Mouse (Mus musculus) heart, embryonic 16.5 days (tissue): ENCODE results near the gene Dlk1. TPM values are rescaled to one million over a fixed set of nuclear protein-coding genes. Genes with fewer than 3 reads are reported as not detected.

Source experiments
- ATAC-seq: fragments of 200-750 bp; cut with Nextera tagmentation; replicated peaks from 2 replicates; pipeline ENCODE4 v1.8.0; 2017; ENCODE audit warnings: moderate number of reproducible peaks; ENCODE audit not compliant: insufficient read depth, low FRiP score; ENCODE audit errors: extremely low read depth
- H3K27ac ChIP-seq: fragments of 300-500 bp; sonication (generic); 2 replicates; pipeline ENCODE4 v1.5.1; 2014; ENCODE audit warnings: mild to moderate bottlenecking, low read length, control low read depth, moderate library complexity
- H3K27me3 ChIP-seq: fragments of 300-500 bp; sonication (generic); 2 replicates; pipeline ENCODE4 v1.6.1; 2014; ENCODE audit warnings: low read length, mixed read lengths; ENCODE audit not compliant: control insufficient read depth, insufficient read depth
- H3K36me3 ChIP-seq: fragments of 300-500 bp; sonication (generic); 2 replicates; pipeline ENCODE4 v1.6.1; 2014; ENCODE audit not compliant: control insufficient read depth, insufficient read depth
- H3K4me1 ChIP-seq: fragments of 300-500 bp; sonication (generic); 2 replicates; pipeline ENCODE4 v1.6.1; 2014; ENCODE audit warnings: low read length, mixed read lengths; ENCODE audit not compliant: control insufficient read depth, insufficient read depth
- H3K4me2 ChIP-seq: fragments of 300-500 bp; sonication (generic); 2 replicates; pipeline ENCODE4 v1.6.1; 2014; ENCODE audit warnings: low read depth, mild to moderate bottlenecking, control low read depth, low read length
- H3K4me3 ChIP-seq: fragments of 300-500 bp; sonication (generic); 2 replicates; pipeline ENCODE4 v1.5.1; 2014; ENCODE audit warnings: mild to moderate bottlenecking, control low read depth, low read length
- H3K9ac ChIP-seq: fragments of 300-500 bp; sonication (generic); 2 replicates; pipeline ENCODE4 v1.6.1; 2014; ENCODE audit warnings: low read length, control low read depth
- H3K9me3 ChIP-seq: fragments of 300-500 bp; sonication (generic); replicated peaks from 2 replicates; pipeline ENCODE4 v1.6.1; 2016; ENCODE audit warnings: low read length; ENCODE audit not compliant: control insufficient read depth
- WGBS: fragments of 180-500 bp; shearing (Covaris S2); extraction: QIAGEN DNeasy Blood & Tissue Kit; methylation state at CpG from one replicate; pipeline ENCODE4 v1.1.7; 2014; 5-methylcytosine and 5-hydroxymethylcytosine counted together
- polyA plus RNA-seq: library from polyadenylated mRNA; unstranded; fragments of >200 nt; fragmentation: Nextera tagmentation; extraction: Ambion mirVana; gene quantifications from 2 replicates; pipeline ENCODE4 v1.2.1, GENCODE M21; 2015

Gene Dlk1
- polyA plus RNA-seq, 1 experiment from 2014 or later: 169 TPM

DNA sequence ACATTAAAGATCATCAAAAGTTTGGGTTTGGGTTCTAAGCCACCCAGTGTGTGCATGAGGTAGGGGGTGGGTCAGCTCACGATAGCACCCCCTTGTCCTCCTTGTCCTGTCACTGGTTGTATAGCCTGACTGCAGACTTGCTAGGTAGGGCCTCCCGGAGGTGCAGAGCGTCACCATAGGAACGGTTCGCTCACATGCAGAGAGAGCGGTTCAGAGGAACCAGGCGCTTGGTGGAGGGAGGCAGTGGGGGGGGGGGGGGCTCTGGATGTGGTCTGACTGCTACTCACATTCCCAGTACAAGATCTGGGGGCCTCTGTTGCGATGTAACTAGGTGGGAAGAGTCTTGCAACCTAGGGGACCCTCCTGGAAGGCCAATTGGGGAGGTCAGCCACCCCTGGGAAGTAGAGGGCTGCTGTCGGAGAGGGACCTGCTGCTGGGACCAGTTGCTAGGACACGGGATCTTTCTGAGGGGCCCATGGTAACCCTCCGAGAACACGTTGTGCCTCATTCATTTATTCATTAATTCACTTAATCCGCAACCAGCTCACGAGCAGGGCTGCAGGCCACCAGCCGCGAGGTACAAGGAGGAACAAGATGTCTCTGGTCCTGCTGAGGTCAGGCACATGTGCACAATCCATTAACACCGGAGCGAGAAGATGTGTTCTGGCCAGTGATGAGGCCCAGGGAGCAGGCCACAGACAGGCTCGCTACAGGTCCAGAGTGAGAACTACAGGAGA, 7.0 kb upstream of the Dlk1 start:
- H3K9me3 ChIP-seq: no peaks in the 10 kb centered on the region
- H3K4me1 ChIP-seq: peaks cover 24% of the 10 kb centered on the region
- peak overlapping the region; percentile 41 for H3K4me2 ChIP-seq
- H3K36me3 ChIP-seq: no peaks in the 10 kb centered on the region
- 20% methylated on average over 19 of the region's 19 CpGs for WGBS
- H3K27ac ChIP-seq: no peak overlapping the region
- H3K4me3 ChIP-seq: peak overlapping the region; percentile 7; the same call in 1 of the 2 replicates
- peaks cover 30% of the 10 kb centered on the region for H3K27me3 ChIP-seq
- no peak overlapping the region for H3K9ac ChIP-seq
- ATAC-seq: 0 out of 2 replicates have a peak, but pooled peaks have one; percentile 17

DNA sequence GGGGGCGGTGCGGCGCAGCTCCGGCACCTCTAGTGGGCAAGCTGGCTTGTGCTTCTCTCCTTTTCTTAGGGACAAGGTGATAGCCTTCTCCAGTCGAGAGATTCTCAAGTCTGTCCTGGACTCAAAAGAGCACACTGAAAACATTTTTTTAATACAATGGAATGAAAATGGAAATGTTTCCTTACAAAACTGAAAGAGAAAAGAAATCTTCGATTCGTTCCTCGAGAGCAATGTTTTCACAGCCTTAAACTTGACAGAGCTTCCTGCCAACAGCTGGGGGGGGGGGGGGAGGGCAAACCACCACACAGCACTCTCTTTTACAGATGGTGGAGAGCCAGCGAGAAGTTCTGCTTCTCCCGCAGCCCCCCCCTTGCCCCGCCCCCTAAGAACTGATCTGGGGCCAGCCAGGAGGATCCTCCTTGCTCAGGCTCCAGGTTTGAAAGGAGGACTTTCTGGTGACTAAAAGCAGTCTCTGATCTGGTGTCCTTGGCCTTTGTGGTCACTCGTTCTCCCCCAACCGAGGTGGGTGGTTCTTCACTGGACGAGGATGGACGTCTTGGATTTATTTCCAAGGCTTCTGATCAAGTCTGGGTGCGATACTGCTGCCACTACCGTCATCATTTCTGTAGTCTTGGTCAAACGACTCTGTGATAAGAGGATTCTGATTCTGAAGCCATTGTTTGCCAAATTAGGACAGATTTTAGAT, 6.2 kb upstream of the Dlk1 start:
- Histone ChIP-seq H3K9ac (no peak overlapping the region), H3K9me3 (no peaks in the 10 kb centered on the region), H3K4me2 (peak overlapping the region; percentile 41), H3K4me1 (peaks cover 23% of the 10 kb centered on the region), H3K36me3 (no peaks in the 10 kb centered on the region), H3K4me3 (peak overlapping the region; percentile 7; the same call in 1 of the 2 replicates), H3K27ac (no peak overlapping the region), H3K27me3 (peaks cover 36% of the 10 kb centered on the region)
- 12% methylated on average over 18 of the region's 18 CpGs for WGBS
- no peak for ATAC-seq

DNA sequence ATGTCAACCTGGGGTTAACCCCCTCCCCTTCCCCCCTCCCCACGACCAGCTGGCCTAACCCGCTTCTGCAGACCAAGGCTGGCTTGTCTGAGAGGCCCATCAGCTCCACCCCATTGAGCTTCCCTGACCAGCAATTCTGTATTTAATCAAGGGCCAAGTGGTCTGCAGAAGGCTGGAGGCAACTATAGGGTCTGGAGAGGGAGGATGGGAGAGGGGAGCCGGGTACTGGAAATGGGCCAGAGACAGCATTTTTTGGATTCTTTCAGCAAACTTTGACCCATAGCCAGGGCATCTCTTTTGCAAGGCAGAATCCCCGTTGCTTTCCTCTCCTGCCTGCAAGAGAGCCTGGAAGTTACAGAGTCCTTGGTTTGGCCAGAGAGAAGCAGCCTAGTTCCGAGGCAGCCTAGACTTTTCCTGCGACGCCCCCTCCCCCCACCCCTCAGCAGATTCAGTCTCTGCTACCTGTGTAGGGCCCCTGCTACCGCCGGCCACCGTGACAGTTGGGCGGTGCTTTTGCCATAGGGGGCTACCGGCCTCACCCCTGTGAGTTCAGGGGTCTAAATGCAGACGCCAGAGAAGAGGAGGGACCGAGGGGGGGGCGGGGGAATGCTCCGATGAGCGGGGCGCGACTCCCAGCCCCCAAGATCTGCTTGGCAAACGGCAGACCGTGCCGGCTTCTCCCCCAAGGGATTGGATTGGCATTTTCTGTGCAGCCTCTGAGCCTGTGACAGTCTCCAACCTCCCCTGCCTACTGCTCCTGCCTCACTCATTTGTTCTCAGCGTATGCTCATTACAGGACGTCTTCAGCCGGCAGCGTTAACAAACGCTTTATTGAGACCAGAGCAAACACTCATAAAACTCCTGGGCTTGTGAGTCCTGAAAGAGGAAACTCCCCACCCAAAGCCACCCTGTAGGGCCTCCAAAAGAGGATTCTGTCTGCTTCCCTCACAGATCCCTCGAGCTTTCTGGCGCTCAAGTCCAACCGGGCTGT, 2.9 kb upstream of the Dlk1 start:
- WGBS: 2% methylated on average over 24 of the region's 30 CpGs
- Histone ChIP-seq H3K4me3 (peak overlapping the region; percentile 46), H3K4me1 (peaks cover 22% of the 10 kb centered on the region), H3K4me2 (peak overlapping the region; percentile 83), H3K9ac (peak overlapping the region; percentile 58), H3K27ac (no peak overlapping the region), H3K27me3 (peaks cover 63% of the 10 kb centered on the region), H3K36me3 (no peaks in the 10 kb centered on the region), H3K9me3 (no peaks in the 10 kb centered on the region)
- no peak for ATAC-seq

GRCm38 (mm10) chr12:109453065-109453997, 708 bp downstream of the Dlk1 start:
- no peaks in the 10 kb centered on the region for H3K9me3 ChIP-seq
- H3K9ac ChIP-seq: peak overlapping the region; percentile 47
- H3K4me3 ChIP-seq: peak overlapping the region; percentile 51
- peaks cover 76% of the 10 kb centered on the region for H3K27me3 ChIP-seq
- WGBS: 2% methylated on average over 77 of the region's 96 CpGs
- H3K4me1 ChIP-seq: peaks cover 14% of the 10 kb centered on the region
- H3K4me2 ChIP-seq: peak overlapping the region; percentile 73
- peak; percentile 79 for ATAC-seq
- H3K36me3 ChIP-seq: no peaks in the 10 kb centered on the region
- H3K27ac ChIP-seq: no peak overlapping the region

- Histone ChIP-seq H3K9ac (0 out of 2 replicates have a peak overlapping the region, but pooled peaks have one; percentile 9), H3K36me3 (no peaks in the 10 kb centered on the region), H3K27ac (no peak overlapping the region), H3K27me3 (peaks cover 75% of the 10 kb centered on the region), H3K4me1 (peaks cover 14% of the 10 kb centered on the region), H3K4me2 (peak overlapping the region; percentile 6; the same call in 1 of the 2 replicates), H3K4me3 (peak overlapping the region; percentile 51), H3K9me3 (no peaks in the 10 kb centered on the region)
- no peak for ATAC-seq
- 23% methylated on average over 13 of the region's 13 CpGs for WGBS
These were observed 1.5 kb downstream of the Dlk1 start for GRCm38 (mm10) chr12:109454137-109454536.

GRCm38 (mm10) chr12:109456531-109457202, 4.0 kb downstream of the Dlk1 start:
- H3K27ac ChIP-seq: no peak overlapping the region
- WGBS: 27% methylated on average over 9 of the region's 9 CpGs
- ATAC-seq: no peak

GRCm38 (mm10) chr12:109457836-109458235, 5.2 kb downstream of the Dlk1 start:
- Histone ChIP-seq H3K27ac (no peak overlapping the region), H3K9ac (no peak overlapping the region), H3K9me3 (no peaks in the 10 kb centered on the region), H3K4me2 (no peak overlapping the region), H3K36me3 (no peaks in the 10 kb centered on the region), H3K4me1 (peaks cover 8% of the 10 kb centered on the region; the same call in 1 of the 2 replicates), H3K4me3 (no peak overlapping the region), H3K27me3 (peaks cover 74% of the 10 kb centered on the region)
- 54% methylated on average over 8 of the region's 8 CpGs for WGBS
- ATAC-seq: no peak

More at GRCm38 (mm10) chr12:109456531-109457202, 4.0 kb downstream of the Dlk1 start:
- Histone ChIP-seq H3K9ac (no peak overlapping the region), H3K27me3 (peaks cover 83% of the 10 kb centered on the region), H3K4me1 (peaks cover 9% of the 10 kb centered on the region; the same call in 1 of the 2 replicates), H3K4me3 (no peak overlapping the region), H3K4me2 (no peak overlapping the region), H3K9me3 (no peaks in the 10 kb centered on the region), H3K36me3 (no peaks in the 10 kb centered on the region)
